Mouse (Mus musculus) testis, adult 2 months (tissue): ENCODE data around the gene Krt4. TPM values are rescaled to one million over a fixed set of nuclear protein-coding genes. Genes with fewer than 3 reads are reported as not detected.

Source experiments
- H3K27ac ChIP-seq: fragments of 200-500 bp; 2 replicates; pipeline ENCODE4 v1.5.1; 2012; ENCODE audit warnings: low read depth, low read length; ENCODE audit not compliant: control insufficient read depth, insufficient read depth
- H3K27me3 ChIP-seq: fragments of 200-500 bp; 2 replicates; pipeline ENCODE4 v1.6.1; 2012; ENCODE audit warnings: mild to moderate bottlenecking, low read length, moderate library complexity; ENCODE audit not compliant: control insufficient read depth, insufficient read depth
- H3K36me3 ChIP-seq: fragments of 200-500 bp; 2 replicates; pipeline ENCODE4 v1.6.1; 2012; ENCODE audit warnings: mild to moderate bottlenecking, low read length; ENCODE audit not compliant: control insufficient read depth, insufficient read depth
- H3K4me1 ChIP-seq: fragments of 200-500 bp; 2 replicates; pipeline ENCODE4 v1.6.1; 2012; ENCODE audit warnings: low read length; ENCODE audit not compliant: control insufficient read depth, insufficient read depth
- H3K4me3 ChIP-seq: fragments of 200-500 bp; 2 replicates; pipeline ENCODE4 v1.5.1; 2012; ENCODE audit warnings: low read depth, mild to moderate bottlenecking, low read length, moderate library complexity, mixed read lengths; ENCODE audit not compliant: control insufficient read depth
- CTCF ChIP-seq: fragments of 200-500 bp; IDR thresholded peaks from 2 replicates; pipeline ENCODE4 v1.5.1; 2012; ENCODE audit warnings: low read depth, mild to moderate bottlenecking, inconsistent platforms, low read length, moderate library complexity; ENCODE audit not compliant: control insufficient read depth, insufficient read depth, insufficient replicate concordance
- POLR2A ChIP-seq: fragments of 200-500 bp; IDR thresholded peaks from 2 replicates; pipeline ENCODE4 v1.6.1; 2012; ENCODE audit warnings: low read depth, mild to moderate bottlenecking, inconsistent platforms, low read length, moderate library complexity; ENCODE audit not compliant: control insufficient read depth
- polyA plus RNA-seq: library from polyadenylated mRNA; depleted of rRNA; stranded (reverse); fragments of >200 nt; gene quantifications from 2 replicates; pipeline ENCODE4 v1.2.3, GENCODE M21; 2012; rRNA removed

The Krt4 gene
- polyA plus RNA-seq, result 0.20 TPM in 1 of 2 replicates, not detected in the other

- peaks cover 6% of the 10 kb centered on the region for H3K4me1 ChIP-seq
- TF ChIP-seq CTCF (no peak), POLR2A (no peak)
- H3K36me3 ChIP-seq, result no peaks in the 10 kb centered on the region
- no peaks in the 10 kb centered on the region for H3K27me3 ChIP-seq
- no peak within 1 kb of the TSS for H3K27ac ChIP-seq
- no peak within 1 kb of the TSS for H3K4me3 ChIP-seq
Observed at GRCm38 (mm10) chr15:101924635-101925034, at the start of gene Krt4. Gene Krt4, minus strand, starts transcription at chr15:101924735.

GRCm38 (mm10) chr15:101973414-101974077, 49.0 kb upstream of the Krt4 start:
- H3K36me3 ChIP-seq, result no peaks in the 10 kb centered on the region
- H3K4me3 ChIP-seq, result no peak overlapping the region
- H3K4me1 ChIP-seq, result peaks cover 18% of the 10 kb centered on the region
- no peak overlapping the region for H3K27ac ChIP-seq
- no peaks in the 10 kb centered on the region for H3K27me3 ChIP-seq
- TF ChIP-seq CTCF (peak; percentile 96), POLR2A (no peak)

- no peaks in the 10 kb centered on the region for H3K36me3 ChIP-seq
- peaks cover 5% of the 10 kb centered on the region; the same call in 1 of the 2 replicates for H3K4me1 ChIP-seq
- no peak overlapping the region for H3K4me3 ChIP-seq
- H3K27me3 ChIP-seq, result no peaks in the 10 kb centered on the region
- H3K27ac ChIP-seq, result no peak overlapping the region
- TF ChIP-seq CTCF (peak; percentile 74), POLR2A (no peak)
Observed at GRCm38 (mm10) chr15:101970536-101970935, 46.0 kb upstream of the Krt4 start.

- H3K4me1 ChIP-seq, result no peaks in the 10 kb centered on the region
- H3K27ac ChIP-seq, result no peak overlapping the region
- no peak overlapping the region for H3K4me3 ChIP-seq
- no peaks in the 10 kb centered on the region for H3K36me3 ChIP-seq
- no peak for TF ChIP-seq CTCF
- TF ChIP-seq POLR2A, result no peak
- H3K27me3 ChIP-seq, result no peaks in the 10 kb centered on the region
Observed at GRCm38 (mm10) chr15:101966808-101967207, 42.3 kb upstream of the Krt4 start.

GRCm38 (mm10) chr15:101958891-101959290, 34.4 kb upstream of the Krt4 start:
- no peaks in the 10 kb centered on the region for H3K4me1 ChIP-seq
- H3K27ac ChIP-seq, result no peak overlapping the region
- TF ChIP-seq POLR2A (no peak), CTCF (no peak)
- H3K27me3 ChIP-seq, result no peaks in the 10 kb centered on the region
- H3K4me3 ChIP-seq, result no peak overlapping the region
- H3K36me3 ChIP-seq, result no peaks in the 10 kb centered on the region

- H3K4me3 ChIP-seq, result no peak within 1 kb of the TSS
- H3K27me3 ChIP-seq, result no peaks in the 10 kb centered on the region
- TF ChIP-seq POLR2A (no peak), CTCF (no peak)
- no peak within 1 kb of the TSS for H3K27ac ChIP-seq
- no peaks in the 10 kb centered on the region for H3K36me3 ChIP-seq
- no peaks in the 10 kb centered on the region for H3K4me1 ChIP-seq
Observed at GRCm38 (mm10) chr15:101954187-101954586, 29.7 kb upstream of the Krt4 start, which contains the start of gene Krt78. Gene Krt78, minus strand, starts transcription at chr15:101954287.

GRCm38 (mm10) chr15:101952733-101953474, 28.4 kb upstream of the Krt4 start:
- TF ChIP-seq CTCF, result no peak
- no peak for TF ChIP-seq POLR2A
- H3K36me3 ChIP-seq, result no peaks in the 10 kb centered on the region
- no peaks in the 10 kb centered on the region for H3K27me3 ChIP-seq
- no peaks in the 10 kb centered on the region for H3K4me1 ChIP-seq
- H3K27ac ChIP-seq, result no peak overlapping the region
- H3K4me3 ChIP-seq, result no peak overlapping the region

GRCm38 (mm10) chr15:101945430-101945829, 20.9 kb upstream of the Krt4 start:
- no peaks in the 10 kb centered on the region for H3K36me3 ChIP-seq
- H3K27me3 ChIP-seq, result no peaks in the 10 kb centered on the region
- no peak overlapping the region for H3K4me3 ChIP-seq
- TF ChIP-seq POLR2A, result no peak
- TF ChIP-seq CTCF, result no peak
- no peak overlapping the region for H3K27ac ChIP-seq
- H3K4me1 ChIP-seq, result no peaks in the 10 kb centered on the region
